Mouse (Mus musculus): ENCODE data around the gene St7l.
"Not testable (repeated sequence)": the region's sequence is repeated elsewhere in the genome, so short reads cannot be mapped to it uniquely, and the experiment has no call there.

Gene St7l

DNA sequence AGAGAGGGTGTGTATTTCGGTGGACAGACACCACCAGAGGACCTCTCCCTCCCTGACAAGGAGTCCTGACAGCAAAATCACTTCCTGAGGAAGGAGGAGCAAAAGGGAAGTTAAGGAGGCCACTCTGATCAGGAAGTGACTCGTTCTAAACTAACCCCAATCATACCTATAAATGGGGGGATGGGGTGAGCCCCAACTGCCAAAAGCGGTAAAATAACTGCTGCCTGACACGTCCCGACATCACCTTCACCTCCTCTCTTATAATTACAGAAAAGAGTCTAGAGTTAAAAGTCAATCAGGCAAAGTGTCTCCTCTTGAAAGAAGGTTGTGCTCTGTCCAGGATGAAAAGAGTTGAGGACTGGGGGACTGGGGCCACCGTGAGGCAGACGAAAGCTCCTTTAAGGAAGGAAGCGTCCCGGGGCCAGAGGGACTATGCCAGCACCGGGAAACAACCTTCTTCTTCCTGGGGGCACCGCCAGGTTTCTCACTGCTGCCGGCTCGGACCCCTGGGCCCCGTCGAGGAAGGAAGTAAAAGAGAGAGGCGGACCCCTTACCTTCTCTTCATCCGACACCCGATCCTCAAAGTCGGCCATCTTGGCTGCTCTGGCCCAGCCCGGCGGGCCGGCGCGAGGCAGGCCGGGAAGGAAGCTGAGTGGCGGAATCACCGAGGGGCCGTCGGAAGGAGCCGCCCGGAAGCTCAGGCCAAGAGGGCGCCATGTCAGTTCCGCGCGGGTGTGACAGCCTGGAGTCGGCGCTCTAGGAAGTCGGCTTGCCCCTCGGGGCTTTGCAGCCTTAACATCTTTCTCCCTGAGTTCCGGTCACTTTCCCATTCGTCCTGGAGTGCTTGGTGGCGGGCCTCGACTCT is at the start of gene St7l, which contains the start of gene Capza1:
Gene St7l, plus strand, starts transcription at position 220 of the 865 bp plus-strand sequence.
Gene Capza1, minus strand, starts transcription at position 720 of the 865 bp plus-strand sequence.
- peak; percentile 80 for DNase-seq

DNA sequence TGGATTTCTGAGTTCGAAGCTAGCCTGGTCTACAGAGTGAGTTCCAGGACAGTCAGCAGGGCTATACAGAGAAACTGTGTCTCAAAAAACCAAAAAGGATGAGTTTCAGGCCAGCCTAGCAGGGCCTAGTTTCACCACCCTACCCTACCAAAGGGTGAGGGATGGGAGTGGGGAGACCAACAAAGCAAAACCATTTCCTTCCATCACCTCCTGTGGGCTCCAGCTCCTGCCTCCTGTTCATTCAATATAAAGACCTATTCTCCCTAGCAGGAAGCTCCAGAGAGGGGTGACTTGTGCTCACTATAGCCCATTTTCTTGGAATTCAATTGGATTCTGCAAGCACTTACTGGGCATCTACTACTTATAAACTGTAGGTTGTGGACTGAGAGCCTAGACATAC is 49.1 kb upstream of the St7l start:
- DNase-seq, result no peak

DNA sequence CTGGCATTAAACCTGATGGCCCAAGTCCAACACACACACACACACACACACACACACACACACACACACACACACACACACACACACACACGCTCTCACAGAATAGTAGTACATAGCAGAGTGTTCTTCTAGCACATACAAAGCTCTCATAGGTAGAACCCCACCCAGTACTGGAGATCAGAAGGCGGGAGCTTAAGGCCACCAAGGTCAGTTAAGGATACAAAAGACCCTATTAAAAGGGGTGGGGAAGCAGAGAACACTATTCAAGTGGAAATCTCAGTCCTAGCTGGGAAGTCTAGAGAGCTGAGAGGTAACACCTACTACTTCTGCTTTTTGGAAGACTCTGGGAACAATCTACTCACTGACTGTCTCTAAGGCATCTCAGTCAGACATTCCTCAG is 48.5 kb upstream of the St7l start:
- DNase-seq, result no peak

DNA sequence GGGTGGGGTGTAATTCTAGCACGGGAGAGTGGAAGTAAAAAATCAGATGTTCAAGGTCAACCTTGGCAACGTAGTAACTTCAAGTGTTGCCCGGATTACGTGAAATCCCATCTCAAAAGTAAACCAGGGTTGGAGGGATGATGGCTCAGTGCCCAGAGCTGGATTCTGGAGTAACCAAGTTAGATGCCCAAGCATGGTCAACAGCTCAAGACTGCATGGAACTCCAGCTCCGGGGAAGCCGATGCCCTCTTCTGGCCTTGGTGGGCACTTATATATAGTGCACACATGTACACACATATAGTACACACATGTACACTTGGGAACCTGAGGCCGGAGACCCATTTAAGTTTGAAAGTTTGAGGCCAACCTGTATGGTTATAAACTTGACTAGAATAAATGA is 47.7 kb upstream of the St7l start:
- DNase-seq, result no peak

DNA sequence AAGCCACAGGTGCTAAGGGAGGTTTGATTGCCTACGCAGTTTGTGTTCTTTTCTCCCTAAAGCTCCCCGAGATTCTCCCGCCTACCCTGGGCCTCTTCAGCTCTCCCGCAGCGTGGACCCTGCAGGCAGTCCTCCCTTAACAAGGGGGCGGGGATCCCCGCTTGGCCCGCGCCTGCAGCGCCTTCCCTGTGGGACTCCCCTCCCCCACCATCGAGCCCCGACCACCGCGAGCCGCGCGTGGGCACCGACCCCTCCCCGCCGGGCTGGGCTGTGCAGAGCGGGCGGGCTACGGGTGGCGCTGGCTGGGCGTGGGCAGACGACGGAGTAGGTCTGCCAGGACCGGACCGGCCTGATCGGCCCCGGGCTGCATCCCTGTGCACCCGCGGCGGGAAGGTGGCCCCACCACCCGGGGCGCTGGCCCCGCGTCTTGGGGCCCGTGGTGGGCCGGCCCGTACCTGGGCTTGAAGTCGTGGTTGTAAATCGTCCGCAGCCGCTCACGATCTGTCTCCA is 46.3 kb upstream of the St7l start:
- peak; percentile 10 for DNase-seq

DNA sequence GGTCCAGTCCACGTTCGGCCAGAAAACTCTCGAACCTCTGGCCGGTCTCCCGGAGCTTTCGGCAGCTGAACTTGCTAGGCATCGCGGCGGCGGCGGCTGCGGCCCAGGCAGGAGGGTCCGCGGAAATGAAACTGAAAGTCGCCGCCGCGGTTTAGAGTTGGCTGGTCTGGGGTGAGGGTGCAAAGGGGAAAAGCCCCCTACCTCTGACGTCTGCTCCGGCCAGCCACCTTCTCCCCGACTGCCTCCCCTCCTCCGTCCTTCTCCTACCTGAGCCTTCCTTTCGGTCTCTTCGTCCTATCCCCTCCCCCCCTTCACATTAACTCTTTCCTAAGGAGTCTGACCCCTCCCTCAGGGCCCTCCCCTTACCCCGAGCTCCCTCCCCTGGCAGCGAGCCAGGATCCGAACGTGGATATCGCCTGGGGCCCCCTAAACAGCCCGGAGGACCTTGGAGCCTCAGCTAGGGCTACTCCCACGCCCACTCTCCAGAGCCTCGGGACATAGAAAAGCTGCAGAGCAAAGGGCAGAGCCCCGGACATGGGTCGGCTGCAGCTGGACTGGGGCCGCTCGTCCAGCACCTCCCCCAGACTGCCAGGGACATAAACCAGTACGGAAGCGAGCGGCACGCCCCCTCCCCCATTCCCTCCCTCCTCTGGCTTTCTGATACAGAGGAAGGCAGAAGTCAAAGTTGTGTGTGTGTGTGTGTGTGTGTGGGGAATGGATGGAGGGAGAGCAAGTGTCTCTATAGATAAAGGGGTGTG is 45.6 kb upstream of the St7l start, which contains the start of gene Mov10:
Gene Mov10, minus strand, starts transcription at position 573 of the 758 bp plus-strand sequence.
- peak; percentile 19 for DNase-seq

DNA sequence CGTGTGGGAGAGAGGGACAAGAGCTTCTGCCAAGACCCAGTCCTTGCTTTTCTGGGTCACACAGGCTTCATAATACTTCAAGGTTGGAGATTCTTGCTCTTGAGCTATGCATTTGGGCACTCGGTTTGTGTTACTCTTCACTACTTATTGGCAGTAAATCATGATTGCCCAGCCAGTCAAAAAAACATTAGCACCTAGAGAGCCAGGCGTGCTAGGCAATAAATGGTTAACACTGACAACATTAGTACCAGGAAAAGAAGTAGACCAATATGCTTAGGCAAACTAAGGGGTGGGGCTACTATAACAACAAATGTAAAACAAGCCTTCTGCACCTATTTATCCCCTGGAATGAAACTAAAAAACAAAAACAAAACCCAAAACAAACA is 45.1 kb upstream of the St7l start:
- no peak for DNase-seq

DNA sequence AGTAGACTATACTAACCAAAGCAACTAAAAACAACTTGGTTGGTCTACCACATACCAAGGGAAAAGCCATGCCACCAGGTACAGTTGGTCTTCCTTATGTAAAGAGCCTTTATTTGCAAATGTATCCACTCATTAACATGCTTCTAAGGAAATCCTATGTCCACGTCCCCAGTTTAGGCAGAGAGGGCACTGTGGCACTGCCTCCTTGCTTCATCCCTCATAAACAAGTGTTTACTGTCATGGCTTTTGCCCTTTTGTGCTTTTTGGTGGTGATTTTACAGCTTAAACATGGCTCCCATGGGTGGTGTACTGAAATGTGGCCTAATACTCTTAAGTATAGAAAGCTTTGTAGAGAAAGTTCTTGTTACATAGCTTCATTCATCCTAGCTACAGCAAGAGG is 43.4 kb upstream of the St7l start:
- no peak for DNase-seq

DNA sequence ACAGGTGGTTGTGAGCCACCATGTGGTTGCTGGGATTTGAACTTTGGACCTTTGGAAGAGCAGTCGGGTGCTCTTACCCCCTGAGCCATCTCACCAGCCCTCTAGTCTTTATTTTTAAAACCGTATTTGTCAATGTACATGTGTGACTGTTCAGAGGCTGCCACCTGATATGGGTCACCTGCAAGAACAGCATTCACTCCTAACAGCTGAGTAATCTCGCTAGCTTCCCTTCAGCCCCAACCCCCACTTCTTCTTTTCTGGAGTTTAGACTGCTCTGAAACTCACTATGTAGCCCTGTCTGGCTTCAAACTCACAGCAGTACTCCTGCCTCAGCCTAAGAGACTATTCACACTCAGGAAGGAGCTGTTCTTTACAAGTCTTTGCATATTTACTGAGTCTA is 41.4 kb upstream of the St7l start:
- DNase-seq, result no peak

DNA sequence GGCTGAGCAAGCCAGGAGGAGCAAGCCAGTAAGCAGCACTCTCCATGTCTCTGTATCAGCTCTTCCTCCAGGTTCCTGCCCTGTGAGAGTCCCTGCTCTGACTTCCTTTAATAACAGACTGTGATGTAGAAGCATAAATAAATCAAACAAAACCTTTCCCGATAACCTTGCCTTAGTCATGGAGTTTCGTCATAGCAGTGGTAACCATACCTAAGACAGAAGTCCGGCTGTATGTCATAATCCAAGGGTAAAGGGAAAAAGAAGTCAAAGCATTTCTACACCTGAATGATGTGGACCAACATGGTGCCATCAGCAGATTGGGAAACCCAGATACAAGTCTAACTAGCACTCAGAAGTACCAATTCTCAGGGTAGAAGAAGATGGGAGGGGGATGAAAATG is 28.0 kb upstream of the St7l start:
- no peak for DNase-seq

DNA sequence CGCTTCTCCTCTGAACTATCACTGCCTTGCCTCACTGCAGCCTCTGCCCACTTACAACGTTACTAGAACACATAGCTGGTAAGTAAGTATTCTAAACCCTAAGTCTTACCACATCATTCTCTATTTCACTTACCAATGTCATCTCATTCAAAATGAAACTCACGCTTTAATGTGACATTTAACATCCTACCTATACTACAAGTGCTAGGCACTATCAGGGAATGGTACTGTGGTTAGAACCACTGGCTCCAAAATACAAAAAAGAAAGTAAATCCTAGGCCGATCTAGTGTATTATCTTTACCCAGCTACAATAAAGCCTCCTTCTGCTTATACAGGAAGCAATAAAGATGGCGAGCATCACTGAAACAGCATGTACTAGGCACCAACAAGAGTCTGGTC is 22.8 kb upstream of the St7l start:
- DNase-seq, result no peak

DNA sequence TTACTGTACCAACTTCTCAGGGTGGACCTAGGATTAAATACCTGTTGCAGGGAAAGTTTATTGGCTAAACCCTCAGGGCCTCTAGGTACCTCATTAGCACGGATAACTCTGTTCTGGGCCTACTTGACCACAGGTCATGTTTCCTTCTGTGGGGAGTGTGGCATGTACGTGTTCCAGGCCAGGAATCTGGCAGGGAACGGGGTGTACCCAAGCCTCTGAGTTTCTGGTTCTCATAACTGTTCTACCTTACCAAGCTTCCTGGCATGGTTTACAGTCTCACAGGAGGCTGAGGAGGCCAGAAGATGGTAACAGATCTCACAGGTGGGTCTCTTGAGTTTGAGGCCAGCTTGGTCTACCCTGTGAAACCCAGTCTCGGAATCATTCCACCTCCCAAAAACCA is 17.2 kb upstream of the St7l start:
- DNase-seq, result no peak

DNA sequence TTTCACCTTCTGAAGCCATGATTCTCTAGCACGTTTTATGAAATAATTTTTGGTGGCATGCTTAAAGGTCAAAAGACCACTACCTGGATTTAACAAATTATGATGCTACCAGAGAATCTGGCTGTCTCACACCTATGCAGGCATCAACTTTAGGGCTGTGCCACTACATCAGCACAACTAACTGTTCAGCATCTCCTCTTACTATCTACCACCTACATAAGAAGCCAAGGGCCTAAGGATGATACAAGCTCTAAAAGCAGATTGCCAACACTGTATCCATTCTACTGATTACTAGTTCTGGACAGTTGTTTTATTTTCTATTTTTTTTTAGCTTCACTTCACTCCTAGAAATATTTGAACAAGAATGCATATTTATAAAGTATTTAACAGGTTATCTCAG is 9.3 kb upstream of the St7l start:
- DNase-seq, result no peak

DNA sequence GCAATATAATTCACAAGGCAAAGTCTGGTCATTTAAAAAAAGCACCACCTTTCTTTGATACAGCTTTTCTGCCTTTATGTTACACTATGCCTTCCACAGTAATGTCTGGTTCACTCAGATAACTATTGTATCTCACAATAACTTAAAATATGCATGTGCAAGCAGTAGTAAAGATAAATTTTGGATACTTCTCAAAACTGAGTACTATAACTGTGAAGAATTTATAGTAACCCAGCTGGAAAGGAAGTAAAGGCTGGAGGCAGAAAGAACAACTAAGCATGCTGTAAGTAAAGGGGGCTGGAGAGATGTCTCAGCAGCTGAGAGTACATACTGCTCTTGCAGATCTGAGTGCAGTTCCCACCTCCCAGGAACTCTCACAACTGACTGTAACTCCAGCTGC is 8.9 kb upstream of the St7l start:
- no peak for DNase-seq

DNA sequence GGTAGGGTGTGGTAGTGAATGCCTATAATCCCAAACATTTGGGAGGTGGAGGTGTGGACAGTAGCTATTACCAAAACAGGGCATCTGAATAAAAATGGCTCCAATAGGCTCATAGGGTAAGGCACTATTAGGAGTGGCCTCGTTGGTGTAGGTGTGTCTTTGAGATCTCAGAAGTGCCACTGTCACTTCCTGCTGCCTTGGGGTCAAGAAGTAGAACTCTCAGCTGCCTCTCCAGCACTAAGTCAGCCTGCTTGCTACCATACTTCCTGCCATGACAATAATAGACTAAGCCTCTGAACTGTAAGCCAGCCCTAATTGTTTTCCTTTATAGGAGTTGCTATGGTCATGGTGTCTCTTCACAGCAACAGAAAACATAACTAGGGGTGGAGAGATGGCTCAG is 7.7 kb upstream of the St7l start:
- DNase-seq, result no peak

DNA sequence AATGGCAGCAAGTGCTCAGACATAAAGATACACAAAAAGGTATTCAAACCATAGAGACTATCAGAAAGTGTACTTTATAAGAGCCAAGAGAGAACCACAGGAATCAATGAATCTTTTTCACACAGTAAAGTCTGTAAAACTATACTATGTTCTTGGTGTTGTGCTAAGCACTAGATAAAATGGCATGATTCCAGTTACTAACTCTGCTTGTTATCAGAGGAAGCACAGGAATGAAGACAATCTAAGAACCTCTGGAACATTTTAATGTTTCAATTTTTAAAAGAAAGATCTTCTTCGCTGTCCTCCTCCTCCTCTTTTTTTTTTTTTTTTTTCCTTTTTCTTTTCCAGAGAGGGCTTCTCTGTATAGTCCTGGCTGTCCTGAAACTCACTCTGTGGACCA is 5.2 kb upstream of the St7l start:
- DNase-seq, result no peak

DNA sequence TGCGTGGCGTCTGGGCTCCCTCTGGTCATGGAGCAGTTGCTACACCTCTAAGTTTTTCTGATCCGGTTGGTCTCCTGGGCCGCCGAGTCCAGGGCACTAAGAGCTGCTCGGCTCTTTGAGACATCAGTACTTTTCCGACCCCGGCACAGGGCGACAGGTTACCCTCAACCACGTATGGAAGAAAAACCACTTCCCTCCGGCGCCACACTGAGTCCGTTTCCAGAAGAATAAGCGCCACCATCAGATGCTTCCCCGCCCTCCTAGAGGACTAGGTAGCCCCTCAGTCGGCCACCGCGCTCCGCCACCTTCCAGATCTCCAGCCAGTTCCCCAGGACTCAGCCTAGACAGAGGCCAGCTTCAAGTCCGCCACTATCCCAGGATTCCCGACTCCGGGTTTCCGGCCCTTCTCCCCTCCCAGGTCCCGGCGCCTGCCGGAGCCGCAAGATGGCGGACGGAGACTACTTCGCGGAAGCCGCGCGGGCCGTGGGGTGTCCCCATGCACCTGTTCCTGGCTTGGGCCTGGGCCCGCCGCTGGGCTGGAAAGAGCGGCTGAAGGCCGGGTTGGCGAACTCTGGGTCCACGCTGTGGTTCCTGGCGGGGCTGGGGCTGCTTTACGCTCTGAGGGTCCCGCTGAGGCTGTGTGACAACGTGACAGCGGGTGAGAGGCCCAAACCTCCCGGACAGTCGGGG is 991 bp downstream of the St7l start:
- peak; percentile 89 for DNase-seq

DNA sequence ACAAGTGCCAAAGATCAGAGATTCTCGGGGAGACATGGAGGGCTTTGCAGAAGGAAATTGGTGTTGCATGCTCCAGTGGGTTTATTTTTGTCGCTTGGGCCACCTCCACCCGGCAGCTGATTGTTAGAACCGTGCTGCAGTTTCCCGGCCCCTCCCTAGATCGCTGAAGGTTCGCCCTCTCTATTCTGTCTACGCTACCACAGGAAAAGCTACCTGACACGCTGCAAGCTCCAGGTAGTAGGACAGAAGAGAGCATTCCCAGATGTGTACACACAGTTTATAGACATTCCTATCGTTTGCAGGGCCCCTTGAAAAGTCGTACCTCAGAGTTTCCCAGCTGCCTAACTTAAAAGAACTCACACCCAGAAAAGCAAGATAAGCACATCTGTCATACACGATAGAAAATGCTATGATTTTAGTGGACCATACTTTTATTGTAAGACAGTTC is 1.6 kb downstream of the St7l start:
- DNase-seq, result no peak

DNA sequence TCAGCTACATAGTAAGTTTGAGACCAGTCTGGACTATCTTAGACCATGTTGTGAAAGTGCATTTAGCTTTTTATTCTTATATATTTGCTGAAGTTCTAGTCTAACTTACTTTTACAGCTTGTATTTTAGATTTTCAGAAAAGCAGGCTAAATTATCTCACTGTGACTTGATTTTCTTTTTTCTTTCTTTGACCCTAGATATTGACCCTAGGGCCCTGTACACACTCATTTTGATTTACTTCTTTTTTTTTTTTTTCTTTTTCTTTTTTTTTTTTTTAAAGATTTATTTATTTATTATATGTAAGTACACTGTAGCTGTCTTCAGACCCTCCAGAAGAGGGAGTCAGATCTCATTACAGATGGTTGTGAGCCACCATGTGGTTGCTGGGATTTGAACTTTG is 2.9 kb downstream of the St7l start:
- not testable (repeated sequence) for DNase-seq

DNA sequence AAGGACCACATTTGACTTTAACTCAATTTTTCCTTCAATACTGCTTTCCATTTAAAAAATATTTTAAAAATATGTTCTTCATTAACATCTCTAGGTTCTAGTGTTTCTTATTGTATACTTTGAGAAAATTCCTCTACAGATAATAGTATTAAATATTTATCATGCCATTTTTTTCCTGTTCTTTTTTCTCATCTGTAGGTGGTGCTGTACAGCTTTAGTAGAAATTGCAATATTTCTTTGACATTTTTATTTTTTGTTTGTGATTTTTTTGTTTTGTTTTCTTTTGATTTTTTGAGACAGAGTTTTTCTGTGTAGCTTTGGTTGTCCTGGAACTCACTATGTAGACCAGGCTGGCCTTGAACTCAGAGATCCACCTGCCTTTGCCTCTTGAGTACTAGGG is 5.8 kb downstream of the St7l start:
- DNase-seq, result no peak

DNA sequence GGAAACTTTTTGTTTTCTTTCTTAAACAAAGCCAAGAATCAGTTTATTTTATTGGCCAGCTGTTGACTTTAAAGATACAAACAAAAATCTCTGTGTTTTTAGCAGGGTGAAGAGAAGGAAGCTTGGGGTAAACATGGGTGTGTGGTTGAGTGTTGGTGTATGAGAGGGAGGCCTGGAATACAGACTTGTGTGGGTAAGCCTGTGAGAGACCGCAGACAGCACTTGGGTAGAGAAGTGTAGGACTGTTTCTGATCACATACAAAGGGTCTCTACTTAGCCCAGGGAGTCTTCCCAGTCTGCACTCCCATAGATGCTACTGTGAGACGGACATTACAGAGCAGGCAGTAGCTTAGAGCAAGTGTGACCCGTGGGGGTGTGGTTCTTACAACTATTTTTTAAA is 24.8 kb downstream of the St7l start:
- DNase-seq, result no peak

DNA sequence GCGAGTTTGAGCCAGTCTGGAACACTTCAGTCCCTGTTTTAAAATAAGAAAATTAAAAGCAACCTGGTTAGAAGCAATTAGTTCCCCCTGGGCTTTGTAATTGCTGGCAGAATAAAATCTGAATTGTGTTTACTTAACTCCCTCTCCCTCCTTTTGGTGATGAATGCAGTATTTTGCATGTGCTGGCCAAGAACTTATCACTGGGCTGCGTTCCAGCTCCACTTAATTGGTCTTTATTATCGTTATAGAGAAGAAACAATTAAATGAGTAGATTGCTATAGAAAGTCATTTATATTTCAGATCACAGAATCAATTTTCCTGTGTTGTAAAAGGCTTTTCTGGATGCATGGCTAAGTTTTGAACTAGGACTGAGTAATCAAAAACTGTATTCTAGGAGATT is 32.3 kb downstream of the St7l start:
- no peak for DNase-seq

DNA sequence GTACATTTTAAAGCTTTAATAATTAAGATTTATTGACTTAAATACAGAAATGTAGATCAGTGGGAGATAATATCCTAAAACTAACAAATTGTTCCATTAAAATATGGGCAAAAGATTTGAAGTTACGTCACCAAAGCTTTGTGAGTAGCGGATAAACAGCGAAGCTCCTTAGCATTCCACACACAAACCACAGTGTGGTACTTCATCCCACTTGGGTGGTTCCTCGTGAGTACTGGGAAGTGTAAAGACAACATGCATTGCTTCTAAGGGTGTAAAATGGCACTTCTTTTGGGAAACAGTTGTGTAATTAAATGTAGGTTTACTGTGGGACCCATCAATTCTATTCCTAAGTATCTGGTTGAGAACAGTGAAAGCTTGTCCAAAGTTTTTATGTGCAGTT is 37.3 kb downstream of the St7l start:
- no peak for DNase-seq

Measured in cerebellum, adult 8-10 months (tissue).